Mouse (Mus musculus) forebrain, embryonic 12.5 days (tissue): ENCODE results near the gene Gm17509. TPM values are rescaled to one million over a fixed set of nuclear protein-coding genes. Genes with fewer than 3 reads are reported as not detected.
"Not testable (repeated sequence)": the region's sequence is repeated elsewhere in the genome, so short reads cannot be mapped to it uniquely, and the experiment has no call there.

Experiments used
- ATAC-seq: fragments of 200-750 bp; cut with Nextera tagmentation; 2 replicates; pipeline ENCODE4 v1.8.0; 2017; ENCODE audit warnings: moderate TSS enrichment; ENCODE audit not compliant: low FRiP score
- H3K27ac ChIP-seq: fragments of 300-500 bp; sonication (generic); 2 replicates; pipeline ENCODE4 v1.5.1; 2016; ENCODE audit warnings: mild to moderate bottlenecking
- H3K27me3 ChIP-seq: fragments of 300-500 bp; sonication (generic); 2 replicates; pipeline ENCODE4 v1.6.1; 2016; ENCODE audit warnings: mild to moderate bottlenecking
- H3K36me3 ChIP-seq: fragments of 300-500 bp; sonication (generic); replicated peaks from 2 replicates; pipeline ENCODE4 v1.6.1; 2016; ENCODE audit warnings: mild to moderate bottlenecking
- H3K4me1 ChIP-seq: fragments of 300-500 bp; sonication (generic); 2 replicates; pipeline ENCODE4 v1.6.1; 2016
- H3K4me2 ChIP-seq: fragments of 300-500 bp; sonication (generic); 2 replicates; pipeline ENCODE4 v1.6.1; 2016; ENCODE audit warnings: mild to moderate bottlenecking, moderate library complexity
- H3K4me3 ChIP-seq: fragments of 300-500 bp; sonication (generic); replicated peaks from 2 replicates; pipeline ENCODE4 v1.5.1; 2016; ENCODE audit warnings: mild to moderate bottlenecking
- H3K9ac ChIP-seq: fragments of 300-500 bp; sonication (generic); 2 replicates; pipeline ENCODE4 v1.6.1; 2016; ENCODE audit warnings: mild to moderate bottlenecking
- H3K9me3 ChIP-seq: fragments of 300-500 bp; sonication (generic); 2 replicates; pipeline ENCODE4 v1.6.1; 2016
- WGBS: fragments of 180-500 bp; shearing (Covaris S2); methylation state at CpG from one replicate; pipeline ENCODE4 v1.1.7; 2016; 5-methylcytosine and 5-hydroxymethylcytosine counted together
- polyA plus RNA-seq: library from polyadenylated mRNA; unstranded; fragments of >200 nt; fragmentation: Nextera tagmentation; extraction: Ambion mirVana; gene quantifications from 2 replicates; pipeline ENCODE4 v1.2.1, GENCODE M21; 2016

The Gm17509 gene
- polyA plus RNA-seq, 1 experiment from 2014 or later, result 1.5 TPM

DNA sequence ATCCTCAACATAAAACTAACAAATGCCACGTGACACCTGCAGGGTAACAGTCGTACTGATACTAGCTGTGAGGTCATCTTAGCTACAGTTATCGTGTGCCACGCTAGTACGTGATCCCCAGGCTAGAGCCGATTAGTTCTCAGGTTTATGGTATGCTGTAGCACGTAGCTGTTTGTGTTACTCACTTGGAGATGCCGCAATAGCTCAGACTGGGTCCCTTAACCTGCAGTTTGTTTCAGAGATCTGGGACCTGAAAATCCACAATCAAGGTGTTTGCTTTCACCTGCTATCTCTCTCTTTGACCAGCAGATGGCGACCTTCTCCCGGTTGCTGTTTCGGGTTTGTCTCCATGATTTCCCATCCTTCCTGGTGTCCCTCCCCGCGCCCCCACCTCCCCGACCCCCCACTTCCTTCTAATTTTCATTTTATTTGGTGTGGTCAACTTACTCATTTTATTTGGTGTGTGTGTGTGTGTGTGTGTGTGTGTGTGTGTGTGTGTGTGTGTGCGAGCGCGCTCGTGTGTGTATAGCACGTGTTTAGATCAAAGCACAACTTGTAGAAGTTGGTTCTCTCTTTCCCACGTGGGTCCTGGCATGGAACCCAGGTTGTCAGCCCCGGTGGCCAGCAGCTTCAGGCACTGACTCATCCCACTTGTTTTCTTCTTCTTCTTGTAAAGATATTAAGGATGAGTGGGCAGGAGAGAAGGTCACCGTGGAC is 18.0 kb downstream of the Gm17509 start:
- Histone ChIP-seq H3K27me3 (no peaks in the 10 kb centered on the region), H3K27ac (no peak overlapping the region), H3K36me3 (no peaks in the 10 kb centered on the region), H3K4me3 (no peak overlapping the region), H3K4me2 (no peak overlapping the region), H3K9ac (no peak overlapping the region), H3K4me1 (no peaks in the 10 kb centered on the region), H3K9me3 (no peaks in the 10 kb centered on the region)
- peak; percentile 61 for ATAC-seq
- WGBS, result 49% methylated on average over 22 of the region's 22 CpGs

DNA sequence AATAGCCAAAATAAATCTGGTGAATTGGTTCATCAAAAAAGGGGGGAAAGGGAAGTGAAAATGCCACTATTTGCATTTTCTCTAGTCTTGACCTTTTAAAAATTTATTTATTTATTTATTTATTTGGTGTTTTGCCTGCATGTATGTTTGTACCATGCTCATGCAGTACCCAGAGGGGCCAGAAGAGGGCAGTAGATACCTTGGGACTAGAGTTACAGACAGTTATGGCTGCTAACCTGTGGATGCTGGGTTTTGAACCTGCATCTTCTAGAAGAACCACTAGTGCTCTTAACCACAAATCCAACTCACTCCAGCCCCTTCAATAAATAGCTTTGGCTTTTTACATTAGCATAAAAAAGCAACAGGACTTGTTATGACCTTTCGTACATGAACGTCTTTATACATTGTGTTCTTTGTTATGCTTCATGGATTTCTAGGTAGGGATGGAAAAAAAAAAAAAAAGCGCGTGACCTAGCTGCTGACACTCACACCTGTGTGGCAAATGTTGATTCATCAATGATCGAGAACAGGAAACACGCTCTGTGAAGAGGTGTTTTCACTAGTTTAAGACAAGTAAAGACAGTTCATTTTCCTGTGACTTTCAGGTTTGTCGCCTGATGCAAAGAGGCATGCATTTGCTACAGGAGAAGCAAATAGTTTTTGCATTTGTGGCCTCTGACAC is 22.3 kb downstream of the Gm17509 start:
- 93% methylated on average over 7 of the region's 7 CpGs for WGBS

DNA sequence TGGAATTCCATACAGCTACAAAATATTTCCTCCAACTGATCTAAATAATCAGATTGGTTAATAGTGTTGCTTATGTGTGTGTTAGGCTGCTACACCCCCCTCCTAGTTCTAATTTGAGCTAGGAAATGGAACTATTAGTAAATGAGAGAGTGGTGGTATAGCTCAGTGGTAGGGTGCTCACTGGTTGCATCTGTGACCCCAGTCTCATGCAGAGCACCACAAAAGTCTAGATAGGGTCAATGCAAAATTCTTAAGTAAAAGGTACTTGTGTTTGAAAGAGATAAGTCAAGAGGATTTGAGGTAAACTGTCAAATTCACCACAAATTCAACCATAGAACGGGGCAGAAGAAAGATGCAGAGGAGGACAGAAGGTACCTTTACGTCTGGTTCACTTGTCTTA is 23.2 kb downstream of the Gm17509 start:
- no peaks in the 10 kb centered on the region for H3K36me3 ChIP-seq
- H3K4me1 ChIP-seq, result no peaks in the 10 kb centered on the region
- no peak overlapping the region for H3K27ac ChIP-seq
- 88% methylated on average over 2 of the region's 2 CpGs for WGBS
- H3K9ac ChIP-seq, result no peak overlapping the region
- no peak for ATAC-seq
- no peaks in the 10 kb centered on the region for H3K27me3 ChIP-seq
- no peak overlapping the region for H3K4me2 ChIP-seq
- no peak overlapping the region for H3K4me3 ChIP-seq
- H3K9me3 ChIP-seq, result no peaks in the 10 kb centered on the region

More for the DNA sequence above, 22.3 kb downstream of the Gm17509 start:
- Histone ChIP-seq H3K4me1 (no peaks in the 10 kb centered on the region), H3K27me3 (no peaks in the 10 kb centered on the region), H3K36me3 (no peaks in the 10 kb centered on the region), H3K27ac (no peak overlapping the region), H3K4me2 (no peak overlapping the region), H3K4me3 (no peak overlapping the region), H3K9me3 (no peaks in the 10 kb centered on the region), H3K9ac (no peak overlapping the region)
- no peak for ATAC-seq

DNA sequence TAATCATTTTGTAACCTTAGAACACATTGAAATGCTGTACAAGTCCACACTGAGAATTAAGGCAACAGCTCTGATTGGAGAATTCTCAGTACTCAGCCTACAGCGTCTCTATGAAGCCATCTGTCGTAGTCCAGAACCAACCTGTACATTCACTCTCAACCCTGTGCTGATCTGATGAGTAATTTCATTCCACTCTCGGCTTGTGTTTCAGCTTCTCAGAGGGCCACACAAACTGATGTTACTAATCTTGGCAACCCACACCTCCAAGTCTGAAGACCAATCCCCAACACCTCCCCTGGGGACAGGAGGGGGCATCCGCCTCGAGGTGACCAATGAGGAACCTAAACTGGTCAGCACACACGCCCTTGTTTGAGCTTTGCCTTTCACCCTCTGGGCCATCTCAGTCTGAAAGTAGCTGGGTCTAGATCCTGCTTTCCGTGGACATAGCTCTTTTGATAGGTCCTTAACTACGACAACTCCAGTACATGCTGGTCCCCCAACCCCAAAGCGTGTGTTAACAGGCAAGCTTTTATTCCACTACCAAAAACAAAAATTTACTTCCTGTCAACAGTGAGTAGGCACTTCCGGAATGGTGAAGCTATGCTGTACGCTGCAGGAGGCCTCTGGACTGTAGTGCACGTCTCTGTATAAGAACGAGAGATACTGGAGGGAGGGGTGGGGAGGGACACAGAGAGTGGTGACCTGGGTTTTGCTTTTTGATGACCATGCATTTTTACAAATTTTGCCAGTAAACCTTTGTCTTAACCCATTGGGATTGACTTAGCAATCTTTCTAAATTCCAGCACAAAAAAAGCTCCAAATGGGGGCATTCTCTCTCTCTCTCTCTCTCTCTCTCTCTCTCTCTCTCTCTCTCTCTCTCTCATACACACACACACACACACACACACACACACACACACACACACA is 25.0 kb downstream of the Gm17509 start:
- no peak overlapping the region for H3K27ac ChIP-seq
- H3K4me1 ChIP-seq, result no peaks in the 10 kb centered on the region
- no peaks in the 10 kb centered on the region for H3K36me3 ChIP-seq
- no peak overlapping the region for H3K4me3 ChIP-seq
- WGBS, result 90% methylated on average over 13 of the region's 13 CpGs
- H3K9me3 ChIP-seq, result no peaks in the 10 kb centered on the region
- H3K9ac ChIP-seq, result no peak overlapping the region
- ATAC-seq, result no peak
- H3K27me3 ChIP-seq, result no peaks in the 10 kb centered on the region
- H3K4me2 ChIP-seq, result no peak overlapping the region

DNA sequence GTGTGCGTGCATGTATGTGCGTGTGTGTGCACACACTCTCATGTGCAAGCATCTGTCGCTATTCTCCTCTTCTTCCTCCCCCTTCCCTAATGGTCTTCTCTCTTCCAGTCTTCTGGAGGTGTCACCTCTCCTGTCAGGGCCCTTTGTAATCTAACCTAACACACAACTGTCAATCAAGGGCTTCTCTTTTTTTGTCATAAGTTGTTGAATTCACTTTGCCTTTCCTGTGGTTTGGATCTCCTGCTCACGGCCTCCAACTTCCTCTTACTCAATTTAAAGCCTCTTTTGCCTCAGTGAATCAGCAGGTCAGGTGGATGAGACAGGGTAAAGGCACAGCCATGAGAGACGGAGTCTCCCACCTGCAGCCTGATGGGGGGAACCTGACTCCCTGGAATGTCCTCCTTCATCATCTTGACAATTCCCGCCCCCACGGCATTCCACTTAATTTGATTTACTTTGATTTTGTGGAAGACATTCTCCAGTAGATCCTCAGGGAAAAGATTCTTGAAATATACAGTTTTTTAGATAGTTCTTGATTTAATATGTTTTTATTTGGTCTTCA is 27.4 kb downstream of the Gm17509 start:
- no peak overlapping the region for H3K9ac ChIP-seq
- H3K4me1 ChIP-seq, result no peaks in the 10 kb centered on the region
- no peaks in the 10 kb centered on the region for H3K36me3 ChIP-seq
- H3K4me3 ChIP-seq, result no peak overlapping the region
- 82% methylated on average over 7 of the region's 7 CpGs for WGBS
- no peaks in the 10 kb centered on the region for H3K9me3 ChIP-seq
- no peak overlapping the region for H3K4me2 ChIP-seq
- no peak for ATAC-seq
- H3K27ac ChIP-seq, result no peak overlapping the region
- no peaks in the 10 kb centered on the region for H3K27me3 ChIP-seq

DNA sequence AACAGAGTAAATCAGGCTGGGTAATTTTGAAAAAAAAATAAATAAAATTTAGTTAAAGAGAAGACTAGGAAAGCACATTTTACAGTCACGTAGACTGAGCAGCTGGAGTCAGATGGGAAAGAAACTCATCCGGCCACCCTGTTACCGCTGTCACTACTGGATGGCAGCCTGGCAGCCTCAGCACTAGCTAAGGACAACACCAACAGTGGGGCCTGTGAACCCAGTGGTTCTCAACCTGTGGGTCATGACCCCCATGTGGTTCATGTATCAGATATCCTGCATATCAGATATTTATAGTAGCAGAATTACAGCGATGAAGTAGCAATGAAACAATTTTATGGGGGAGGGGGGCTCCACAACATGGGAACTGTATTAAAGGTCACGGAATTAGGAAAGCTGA is 28.7 kb downstream of the Gm17509 start:
- H3K4me3 ChIP-seq, result no peak overlapping the region
- WGBS, result 91% methylated on average over 5 of the region's 5 CpGs
- no peaks in the 10 kb centered on the region for H3K36me3 ChIP-seq
- H3K4me2 ChIP-seq, result no peak overlapping the region
- no peak overlapping the region for H3K9ac ChIP-seq
- H3K9me3 ChIP-seq, result no peaks in the 10 kb centered on the region
- no peaks in the 10 kb centered on the region for H3K27me3 ChIP-seq
- H3K27ac ChIP-seq, result no peak overlapping the region
- no peaks in the 10 kb centered on the region for H3K4me1 ChIP-seq
- ATAC-seq, result no peak

DNA sequence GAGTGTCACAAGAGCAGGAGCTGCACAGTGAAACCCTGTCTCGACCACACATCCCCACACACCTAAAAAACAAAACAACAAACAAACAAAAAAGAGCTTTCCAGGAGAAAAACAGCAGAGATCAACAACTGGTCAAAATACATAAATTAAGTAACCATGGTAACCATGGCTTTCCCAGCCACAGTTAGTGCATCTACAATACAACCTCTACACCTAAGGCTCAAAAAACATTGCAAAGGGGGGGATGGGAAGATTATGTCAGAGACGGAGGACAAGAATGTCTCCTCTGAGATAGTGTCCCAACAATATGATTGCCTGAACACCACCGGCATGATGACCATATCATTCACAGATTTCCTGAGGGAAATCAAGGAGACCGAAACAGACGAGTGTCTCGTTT is 35.5 kb downstream of the Gm17509 start:
- H3K27me3 ChIP-seq, result no peaks in the 10 kb centered on the region
- H3K27ac ChIP-seq, result no peak overlapping the region
- H3K9ac ChIP-seq, result no peak overlapping the region
- H3K4me3 ChIP-seq, result no peak overlapping the region
- ATAC-seq, result no peak
- H3K4me1 ChIP-seq, result no peaks in the 10 kb centered on the region
- H3K36me3 ChIP-seq, result no peaks in the 10 kb centered on the region
- no peak overlapping the region for H3K4me2 ChIP-seq
- H3K9me3 ChIP-seq, result no peaks in the 10 kb centered on the region
- WGBS, result 79% methylated on average over 6 of the region's 6 CpGs

DNA sequence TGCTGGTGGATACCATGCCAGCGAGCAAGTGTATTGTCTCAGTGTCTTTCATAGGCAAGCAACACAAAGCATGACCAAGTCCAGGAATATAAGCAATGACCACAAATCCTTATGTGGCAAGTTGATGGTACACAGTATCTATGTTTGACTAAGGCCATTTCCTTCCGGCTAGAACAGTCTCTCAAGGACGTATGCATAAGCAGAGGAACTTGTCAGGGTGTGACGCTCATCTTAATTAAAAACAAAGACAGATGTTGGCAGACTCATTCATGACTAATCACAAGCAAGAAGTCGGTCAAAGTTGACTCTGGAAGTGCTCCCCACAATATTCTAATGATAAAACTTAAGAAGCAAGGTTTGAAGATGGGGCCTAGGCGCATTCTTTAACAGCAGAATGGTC is 37.6 kb downstream of the Gm17509 start:
- no peaks in the 10 kb centered on the region for H3K4me1 ChIP-seq
- no peaks in the 10 kb centered on the region for H3K36me3 ChIP-seq
- ATAC-seq, result no peak
- no peaks in the 10 kb centered on the region for H3K9me3 ChIP-seq
- no peak overlapping the region for H3K4me2 ChIP-seq
- H3K4me3 ChIP-seq, result no peak overlapping the region
- H3K27ac ChIP-seq, result no peak overlapping the region
- H3K27me3 ChIP-seq, result no peaks in the 10 kb centered on the region
- no peak overlapping the region for H3K9ac ChIP-seq
- WGBS, result 88% methylated on average over 6 of the region's 6 CpGs

DNA sequence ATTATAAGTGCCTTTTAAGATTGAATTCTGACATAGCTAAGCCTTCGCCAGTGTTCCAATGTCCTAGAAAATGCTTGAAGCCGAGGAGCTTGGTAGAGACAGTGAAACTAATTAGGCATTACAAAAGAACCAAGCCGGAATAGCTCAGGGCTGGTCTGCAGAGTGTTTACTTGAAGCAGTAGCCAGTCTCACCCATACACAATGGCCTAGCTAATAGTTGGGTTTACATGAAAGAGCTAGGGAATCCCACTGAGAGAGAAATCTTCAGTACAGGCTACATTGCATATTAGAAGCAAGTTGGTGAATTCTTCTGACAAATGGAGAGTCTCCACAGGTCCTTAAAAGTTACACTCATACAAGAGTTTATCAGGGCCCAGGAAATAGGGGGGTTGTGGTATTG is 40.0 kb downstream of the Gm17509 start:
- ATAC-seq, H3K4me2 ChIP-seq, H3K9me3 ChIP-seq, H3K4me3 ChIP-seq, H3K36me3 ChIP-seq, H3K27me3 ChIP-seq, H3K27ac ChIP-seq, H3K4me1 ChIP-seq, H3K9ac ChIP-seq: not testable (repeated sequence)
- WGBS, result 27% methylated on average over 3 of the region's 3 CpGs

Other genes with a start within 250 kb of the Gm17509 start
- gene Parp8, start 195.5 kb downstream of the Gm17509 start, polyA plus RNA-seq, result 14.7 and 17.7 TPM in 2 replicates
- gene Emb, start 12.5 kb downstream of the Gm17509 start, polyA plus RNA-seq, result 20.5 and 22.5 TPM in 2 replicates